In the genomic region with DNA sequence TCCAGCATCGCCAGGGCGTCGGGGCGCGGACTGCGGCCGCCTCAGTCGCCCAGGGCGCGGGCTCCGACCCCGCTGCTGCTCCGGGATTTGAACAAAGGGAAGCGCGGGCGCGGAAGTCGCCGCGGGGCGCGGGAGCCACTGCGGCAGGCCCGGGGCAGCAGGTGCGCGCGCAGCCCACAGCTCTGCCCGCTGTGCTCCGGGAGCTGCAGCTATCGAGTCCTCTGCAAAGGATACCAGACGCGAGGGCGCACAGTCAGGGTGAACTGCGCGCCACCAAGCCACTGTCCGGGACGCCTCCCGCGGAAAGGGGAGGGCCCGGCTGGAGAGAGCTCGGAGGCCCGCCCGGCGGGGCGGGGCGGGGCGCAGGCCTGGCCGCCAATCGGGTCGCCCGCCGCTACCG, we compare ENCODE assay signal across 8 mouse cellular contexts.
A peak's percentile ranks its signal among the peaks of the same experiment; 100 is the strongest.
DNase-seq lines count a peak whose midpoint lies in the region; ATAC-seq and TF ChIP-seq lines count a peak whose summit lies in the region.
"Not testable (repeated sequence)": the region's sequence is repeated elsewhere in the genome, so short reads cannot be mapped to it uniquely, and the experiment has no call there.

No protein-coding gene starts in this region.

- TF ChIP-seq CTCF in embryonic fibroblast, embryonic 13.5 days (IDR thresholded peaks at IDR 0.05; ENCODE audit: borderline replicate concordance, insufficient read depth, low read length); heart, postnatal 0 days (IDR thresholded peaks at IDR 0.05; ENCODE audit: low read depth): not testable (repeated sequence)

- not testable (repeated sequence) for TF ChIP-seq EP300 in heart, postnatal 0 days (IDR thresholded peaks at IDR 0.05; ENCODE audit: low read depth)

- not testable (repeated sequence) for H3K36me3 ChIP-seq in heart, postnatal 0 days (replicated peaks; ENCODE audit: control insufficient read depth, insufficient read depth, low read length); kidney, embryonic 15.5 days; limb, embryonic 14.5 days (ENCODE audit: control insufficient read depth, insufficient read depth, low read length); midbrain, embryonic 14.5 days (ENCODE audit: control insufficient read depth, insufficient read depth, low read length)

- peak; percentile 69 for DNase-seq in adrenal gland, adult 2 months
- DNase-seq in heart, postnatal 0 days (ENCODE audit: low spot score): peak; percentile 4
- DNase-seq in limb, embryonic 14.5 days (ENCODE audit: low spot score): peak; percentile 5
- peak; percentile 50 for DNase-seq in midbrain, embryonic 14.5 days
- DNase-seq in right cerebral cortex, postnatal 25 days: peak; percentile 12
- DNase-seq in urinary bladder, adult 2 months (ENCODE audit: low spot score): peak; percentile 21

- H3K4me2 ChIP-seq in heart, postnatal 0 days (ENCODE audit: low read depth, low read length): peak overlapping the region; percentile 61
- peak overlapping the region; percentile 71 for H3K4me2 ChIP-seq in kidney, embryonic 15.5 days
- peak overlapping the region; percentile 53 for H3K4me2 ChIP-seq in limb, embryonic 14.5 days (replicated peaks; ENCODE audit: low read depth, low read length, severe bottlenecking)
- H3K4me2 ChIP-seq in midbrain, embryonic 14.5 days (ENCODE audit: low read length): peak overlapping the region; percentile 48

- peak overlapping the region; percentile 41 for H3K4me3 ChIP-seq in embryonic fibroblast, embryonic 13.5 days (ENCODE audit: insufficient read depth, low read length)
- H3K4me3 ChIP-seq in heart, postnatal 0 days (ENCODE audit: low read depth, low read length): peak overlapping the region; percentile 48
- peak overlapping the region; percentile 59 for H3K4me3 ChIP-seq in kidney, embryonic 15.5 days (replicated peaks)
- H3K4me3 ChIP-seq in limb, embryonic 14.5 days (replicated peaks; ENCODE audit: low read length): peak overlapping the region; percentile 47
- H3K4me3 ChIP-seq in midbrain, embryonic 14.5 days (replicated peaks; ENCODE audit: low read depth, low read length): peak overlapping the region; percentile 40

- not testable (repeated sequence) for H3K9me3 ChIP-seq in heart, postnatal 0 days (replicated peaks; ENCODE audit: control insufficient read depth, low read length); kidney, embryonic 15.5 days (replicated peaks); limb, embryonic 14.5 days (ENCODE audit: control insufficient read depth, low read length); midbrain, embryonic 14.5 days (ENCODE audit: control insufficient read depth, low read length)

- WGBS in heart, postnatal 0 days: 2% methylated on average over 28 of the region's 53 CpGs
- under 1% methylated on average over 53 of the region's 53 CpGs for WGBS in kidney, embryonic 15.5 days
- 0% methylated on average over 22 of the region's 53 CpGs for WGBS in limb, embryonic 14.5 days
- WGBS in midbrain, embryonic 14.5 days: under 1% methylated on average over 45 of the region's 53 CpGs

- H3K27ac ChIP-seq in embryonic fibroblast, embryonic 13.5 days (ENCODE audit: insufficient read depth, low read length); heart, postnatal 0 days (ENCODE audit: low read depth); limb, embryonic 14.5 days (replicated peaks; ENCODE audit: low read depth, low read length): not testable (repeated sequence)
- peak overlapping the region; percentile 48; the same call in 1 of the 2 replicates for H3K27ac ChIP-seq in kidney, embryonic 15.5 days
- H3K27ac ChIP-seq in midbrain, embryonic 14.5 days (replicated peaks; ENCODE audit: low read depth, low read length): 0 out of 2 replicates have a peak overlapping the region, but pooled peaks have one; percentile 13

- H3K4me1 ChIP-seq in embryonic fibroblast, embryonic 13.5 days (ENCODE audit: control insufficient read depth, insufficient read depth, low read length); heart, postnatal 0 days (ENCODE audit: control insufficient read depth, insufficient read depth); kidney, embryonic 15.5 days; limb, embryonic 14.5 days (ENCODE audit: control insufficient read depth, insufficient read depth, low read length); midbrain, embryonic 14.5 days (ENCODE audit: control insufficient read depth, insufficient read depth, low read length): not testable (repeated sequence)

- H3K9ac ChIP-seq in heart, postnatal 0 days (replicated peaks; ENCODE audit: low read depth, low read length): not testable (repeated sequence)
- peak overlapping the region; percentile 38 for H3K9ac ChIP-seq in kidney, embryonic 15.5 days
- peak overlapping the region; percentile 60 for H3K9ac ChIP-seq in limb, embryonic 14.5 days (ENCODE audit: low read depth, low read length, severe bottlenecking)
- H3K9ac ChIP-seq in midbrain, embryonic 14.5 days (replicated peaks; ENCODE audit: low read length): peak overlapping the region; percentile 46; the same call in 1 of the 2 replicates

- ATAC-seq in heart, postnatal 0 days (ENCODE audit: insufficient read depth, low read depth); limb, embryonic 14.5 days (ENCODE audit: low FRiP score, low read depth); midbrain, embryonic 14.5 days (ENCODE audit: low FRiP score, low TSS enrichment): not testable (repeated sequence)
- ATAC-seq in kidney, embryonic 15.5 days (replicated peaks; ENCODE audit: low FRiP score): peak; percentile 80; the same call in 1 of the 2 replicates

- not testable (repeated sequence) for TF ChIP-seq POLR2A in embryonic fibroblast, embryonic 13.5 days (IDR thresholded peaks at IDR 0.05; ENCODE audit: low read depth, low read length); limb, embryonic 14.5 days (IDR thresholded peaks at IDR 0.05; ENCODE audit: borderline replicate concordance, extremely low read depth, insufficient read depth, insufficient read length)

- not testable (repeated sequence) for H3K27me3 ChIP-seq in heart, postnatal 0 days (ENCODE audit: control insufficient read depth, insufficient read depth, low read length); kidney, embryonic 15.5 days; limb, embryonic 14.5 days (ENCODE audit: control insufficient read depth, insufficient read depth, low read length); midbrain, embryonic 14.5 days (ENCODE audit: control insufficient read depth, insufficient read depth, low read length)

Comparison
In these comparisons a context has a peak if more than half of its experiments do, and no peak if none do; other contexts are left out.
1. DNase-seq: peak in every context shown above with its lines; median percentile 69 in adrenal gland, adult 2 months; 50 in midbrain, embryonic 14.5 days; 21 in urinary bladder, adult 2 months; 12 in right cerebral cortex, postnatal 25 days; 5 in limb, embryonic 14.5 days; 4 in heart, postnatal 0 days.